Mouse (Mus musculus): Measurements from ENCODE around the gene Olfr986. TPM values are rescaled to one million over a fixed set of nuclear protein-coding genes. Genes with fewer than 3 reads are reported as not detected.
"Not testable (repeated sequence)": the region's sequence is repeated elsewhere in the genome, so short reads cannot be mapped to it uniquely, and the experiment has no call there.

The Olfr986 gene
- total and polyA plus RNA-seq, 3 experiments: 0.27 TPM; not detected in 2

DNA sequence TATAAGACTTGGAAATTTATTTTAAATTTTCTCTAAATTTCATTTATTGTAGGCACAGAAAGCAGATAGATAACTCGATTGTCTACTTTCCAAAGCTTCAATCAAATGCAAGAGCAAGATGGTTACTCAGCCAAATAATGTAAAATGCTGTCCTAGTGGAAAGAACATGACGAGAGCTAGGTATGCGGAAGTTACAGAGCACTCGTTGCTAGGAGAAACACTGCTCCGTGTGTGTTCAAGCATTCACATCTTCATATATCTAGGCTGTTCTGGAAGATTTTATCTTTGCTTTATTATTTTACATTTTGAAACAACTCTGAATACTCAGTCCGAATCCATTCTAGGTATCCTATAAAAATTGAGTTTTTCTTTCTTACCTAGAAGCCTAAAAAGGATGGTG lies 3.7 kb upstream of the Olfr986 start:
- ATAC-seq (ENCODE audit: extremely low read depth, insufficient number of reproducible peaks, low FRiP score, poor library complexity, severe bottlenecking) (no peak), DNase-seq (ENCODE audit: low spot score) (no peak)
- no peaks in the 10 kb centered on the region for H3K4me1 ChIP-seq (ENCODE audit: insufficient read depth, low read depth, low read length)
- TF ChIP-seq GATA1 (IDR thresholded peaks at IDR 0.05; ENCODE audit: borderline replicate concordance, low read length) (no peak), TAL1 (conservative IDR thresholded peaks at IDR 0.05; ENCODE audit: low read depth, low read length) (no peak), CTCF (IDR thresholded peaks at IDR 0.05; ENCODE audit: low read depth, low read length) (no peak), POLR2AphosphoS5 (IDR thresholded peaks at IDR 0.05; ENCODE audit: insufficient replicate concordance, low read depth, low read length) (no peak)
- no peaks in the 10 kb centered on the region for H3K36me3 ChIP-seq (replicated peaks)
- no peak overlapping the region for H3K4me3 ChIP-seq (ENCODE audit: low read depth, low read length)
- H3K9me3 ChIP-seq (replicated peaks): no peaks in the 10 kb centered on the region
- H3K27me3 ChIP-seq (ENCODE audit: insufficient read depth, low read length): no peaks in the 10 kb centered on the region

DNA sequence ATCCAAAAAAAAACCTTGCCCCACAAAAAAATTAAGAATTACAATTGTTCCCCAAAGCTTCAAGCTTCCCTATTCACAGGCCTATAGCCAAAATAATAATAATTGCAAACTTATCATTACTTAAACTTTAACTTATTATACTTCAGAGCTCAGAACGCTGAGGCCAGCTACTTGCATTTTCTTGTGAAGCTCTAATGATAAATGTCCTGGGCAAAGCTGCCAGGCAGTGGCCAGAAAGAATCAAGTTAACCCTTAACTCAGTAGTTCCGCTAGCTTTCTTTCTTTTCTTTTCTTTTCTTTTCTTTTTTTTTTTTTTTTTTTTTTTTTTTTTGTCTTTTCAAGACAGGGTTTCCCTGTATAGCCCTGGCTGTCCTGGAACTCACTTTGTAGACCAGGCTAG lies 4.4 kb downstream of the Olfr986 start:
- not testable (repeated sequence) for H3K9me3 ChIP-seq (replicated peaks); DNase-seq (ENCODE audit: low spot score); H3K4me1 ChIP-seq (ENCODE audit: insufficient read depth, low read depth, low read length); H3K27me3 ChIP-seq (ENCODE audit: insufficient read depth, low read length); H3K4me3 ChIP-seq (ENCODE audit: low read depth, low read length); H3K36me3 ChIP-seq (replicated peaks); ATAC-seq (ENCODE audit: extremely low read depth, insufficient number of reproducible peaks, low FRiP score, poor library complexity, severe bottlenecking)

DNA sequence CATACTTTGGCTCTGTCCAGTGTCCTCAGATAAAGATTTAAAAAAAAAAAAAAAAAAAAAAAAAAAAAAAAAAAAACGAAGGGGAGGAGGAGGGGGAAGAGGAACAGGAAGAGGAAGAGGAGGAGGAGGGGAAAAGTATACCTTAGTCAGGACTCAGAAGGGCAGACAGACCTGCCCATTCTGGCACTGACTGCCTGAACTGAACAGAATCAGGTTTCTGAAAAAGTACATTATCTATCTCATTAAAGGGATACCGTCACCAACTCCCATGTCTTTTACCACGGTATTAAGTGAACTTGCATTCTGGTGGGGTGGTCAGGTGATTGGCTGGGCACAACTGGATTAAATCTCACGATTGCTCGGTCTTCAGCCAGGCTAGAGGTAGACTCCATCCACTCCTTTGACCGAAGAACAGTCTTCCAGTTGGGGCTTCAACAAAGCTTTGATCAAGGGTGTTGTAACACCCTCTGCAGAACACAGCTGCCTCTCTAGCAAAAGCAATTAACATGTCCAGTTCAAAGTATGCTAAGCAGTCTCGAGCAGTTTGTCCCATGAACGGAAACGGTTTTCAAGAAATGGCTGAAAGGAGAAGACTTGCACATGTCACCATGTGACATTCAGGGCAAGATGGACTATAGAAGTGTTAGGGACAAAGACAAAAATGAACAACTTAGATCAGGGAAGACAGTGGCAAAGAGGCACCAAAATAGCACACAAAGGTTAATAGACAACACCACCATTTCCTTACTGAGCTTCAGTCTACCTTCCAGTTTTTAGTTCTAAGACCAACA lies 10.6 kb downstream of the Olfr986 start:
- no peak for DNase-seq (ENCODE audit: low spot score)

DNA sequence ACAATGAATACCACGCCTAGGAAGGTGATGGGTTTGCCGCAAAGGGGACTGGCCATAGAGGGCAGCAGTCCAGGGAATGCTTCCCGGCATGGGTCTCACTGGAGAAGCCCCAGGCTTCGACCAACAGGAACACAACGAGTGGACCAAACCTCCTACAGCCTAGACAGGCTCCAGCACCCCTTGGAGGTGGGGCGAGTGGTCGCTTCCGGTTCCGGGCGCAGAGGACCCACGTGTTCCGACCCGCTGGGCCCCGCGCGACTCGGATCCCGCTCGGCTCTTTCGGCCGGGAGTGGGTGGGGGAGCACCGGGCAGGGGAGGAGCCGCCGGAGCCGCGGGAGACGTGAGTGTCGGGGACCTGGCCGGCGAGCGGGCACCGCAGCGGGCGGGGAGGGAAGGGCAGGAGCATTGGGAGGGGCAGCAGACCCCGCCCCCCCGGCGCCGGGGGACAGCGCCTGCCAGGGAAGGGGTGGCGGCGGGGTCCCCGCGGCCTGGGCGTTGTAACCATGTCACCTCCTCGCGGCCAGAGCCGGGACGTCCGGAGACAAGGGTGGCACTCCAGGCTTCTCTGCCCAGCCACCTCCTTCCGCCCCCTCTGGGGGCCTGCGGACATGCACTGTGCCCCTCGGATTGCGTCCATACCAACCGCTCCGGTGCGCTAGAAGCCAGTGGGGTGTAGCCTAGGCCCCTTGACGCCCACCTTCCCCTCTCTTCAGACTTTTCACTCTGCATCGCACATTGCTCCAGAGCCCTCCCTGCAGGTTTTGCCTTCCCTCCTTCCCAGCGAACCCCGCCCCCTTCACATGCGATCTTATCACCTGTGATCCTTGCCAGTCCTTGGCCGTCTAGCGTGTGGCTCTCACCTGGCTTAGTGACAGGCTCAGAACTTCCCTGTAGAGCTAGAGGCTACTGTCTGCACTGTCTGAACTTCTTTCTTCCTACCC lies 11.6 kb downstream of the Olfr986 start, which contains the start of gene Zfp202:
TSS of gene Zfp202 (plus strand) at position 219 of the 941 bp plus-strand sequence.
- ATAC-seq (ENCODE audit: extremely low read depth, insufficient number of reproducible peaks, low FRiP score, poor library complexity, severe bottlenecking): peak; percentile 82
- Histone ChIP-seq H3K4me1 (ENCODE audit: insufficient read depth, low read depth, low read length) (peaks cover 14% of the 10 kb centered on the region), H3K36me3 (replicated peaks) (no peaks in the 10 kb centered on the region), H3K9me3 (replicated peaks) (peaks cover 10% of the 10 kb centered on the region), H3K4me3 (ENCODE audit: low read depth, low read length) (peak within 1 kb of the TSS; percentile 74), H3K27me3 (ENCODE audit: insufficient read depth, low read length) (no peaks in the 10 kb centered on the region)
- TF ChIP-seq CTCF (IDR thresholded peaks at IDR 0.05; ENCODE audit: low read depth, low read length) (no peak), POLR2AphosphoS5 (IDR thresholded peaks at IDR 0.05; ENCODE audit: insufficient replicate concordance, low read depth, low read length) (no peak), TAL1 (conservative IDR thresholded peaks at IDR 0.05; ENCODE audit: low read depth, low read length) (no peak), GATA1 (IDR thresholded peaks at IDR 0.05; ENCODE audit: borderline replicate concordance, low read length) (no peak), GATA2 (IDR thresholded peaks at IDR 0.05; ENCODE audit: borderline replicate concordance, low read depth, low read length) (no peak)
- peak; percentile 62 for DNase-seq (ENCODE audit: low spot score)

More for the DNA sequence above, 10.6 kb downstream of the Olfr986 start:
- TF ChIP-seq GATA2 (IDR thresholded peaks at IDR 0.05; ENCODE audit: borderline replicate concordance, low read depth, low read length) (no peak), CTCF (IDR thresholded peaks at IDR 0.05; ENCODE audit: low read depth, low read length) (no peak), TAL1 (conservative IDR thresholded peaks at IDR 0.05; ENCODE audit: low read depth, low read length) (no peak), GATA1 (IDR thresholded peaks at IDR 0.05; ENCODE audit: borderline replicate concordance, low read length) (no peak), POLR2AphosphoS5 (IDR thresholded peaks at IDR 0.05; ENCODE audit: insufficient replicate concordance, low read depth, low read length) (no peak)
- ATAC-seq (ENCODE audit: extremely low read depth, insufficient number of reproducible peaks, low FRiP score, poor library complexity, severe bottlenecking): no peak
- Histone ChIP-seq H3K4me1 (ENCODE audit: insufficient read depth, low read depth, low read length) (peaks cover 14% of the 10 kb centered on the region), H3K4me3 (ENCODE audit: low read depth, low read length) (peak overlapping the region; percentile 74; the same call in 1 of the 2 replicates), H3K9me3 (replicated peaks) (peaks cover 12% of the 10 kb centered on the region), H3K36me3 (replicated peaks) (no peaks in the 10 kb centered on the region), H3K27me3 (ENCODE audit: insufficient read depth, low read length) (no peaks in the 10 kb centered on the region)

DNA sequence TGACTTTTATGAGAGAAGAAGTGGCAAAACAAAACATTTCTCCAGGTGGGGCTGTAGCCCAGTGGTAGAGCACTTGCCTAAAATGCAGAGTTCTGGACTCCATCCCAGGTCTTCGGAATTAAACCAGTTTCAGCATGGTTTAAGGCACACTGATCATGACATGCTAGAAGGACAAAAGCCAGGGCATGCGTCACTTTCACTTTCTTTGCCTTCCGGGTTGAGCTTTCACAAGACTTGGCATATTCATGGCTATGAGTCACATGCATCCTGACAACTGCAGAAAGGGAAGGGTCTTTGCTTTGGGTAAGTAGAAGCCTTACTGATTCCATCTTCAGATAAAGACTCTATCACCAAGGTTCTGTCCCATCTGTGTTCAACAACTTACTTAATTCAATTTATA lies 15.3 kb downstream of the Olfr986 start:
- H3K36me3 ChIP-seq (replicated peaks): peaks cover 2% of the 10 kb centered on the region
- peaks cover 12% of the 10 kb centered on the region for H3K9me3 ChIP-seq (replicated peaks)
- H3K27me3 ChIP-seq (ENCODE audit: insufficient read depth, low read length): no peaks in the 10 kb centered on the region
- peaks cover 14% of the 10 kb centered on the region for H3K4me1 ChIP-seq (ENCODE audit: insufficient read depth, low read depth, low read length)
- DNase-seq (ENCODE audit: low spot score) (no peak), ATAC-seq (ENCODE audit: extremely low read depth, insufficient number of reproducible peaks, low FRiP score, poor library complexity, severe bottlenecking) (no peak)
- no peak overlapping the region for H3K4me3 ChIP-seq (ENCODE audit: low read depth, low read length)
- TF ChIP-seq CTCF (IDR thresholded peaks at IDR 0.05; ENCODE audit: low read depth, low read length): no peak
- TF ChIP-seq POLR2AphosphoS5 (IDR thresholded peaks at IDR 0.05; ENCODE audit: insufficient replicate concordance, low read depth, low read length): no peak
- TF ChIP-seq TAL1 (conservative IDR thresholded peaks at IDR 0.05; ENCODE audit: low read depth, low read length): no peak
- TF ChIP-seq GATA2 (IDR thresholded peaks at IDR 0.05; ENCODE audit: borderline replicate concordance, low read depth, low read length): no peak
- TF ChIP-seq GATA1 (IDR thresholded peaks at IDR 0.05; ENCODE audit: borderline replicate concordance, low read length): no peak

DNA sequence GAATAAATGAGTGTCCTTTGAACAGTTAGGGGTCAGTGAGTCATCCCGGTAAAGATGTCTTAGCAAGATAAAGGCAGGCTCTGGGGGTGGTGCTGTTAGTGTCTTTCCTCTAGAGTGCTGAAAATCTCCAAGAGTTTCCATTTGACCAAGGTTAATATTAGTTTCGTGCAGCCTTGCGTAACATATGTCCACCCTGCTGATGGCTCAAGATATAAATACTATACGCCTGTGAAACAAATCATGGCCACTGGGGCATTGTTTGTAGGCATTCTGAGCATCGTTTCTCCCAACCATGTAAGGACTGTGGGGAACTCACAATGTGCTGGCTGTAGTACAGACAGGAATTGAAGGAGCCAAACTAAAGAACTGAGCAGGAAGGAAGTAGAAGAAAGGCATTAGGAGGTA lies 25.8 kb downstream of the Olfr986 start:
- Histone ChIP-seq H3K36me3 (replicated peaks) (peaks cover 28% of the 10 kb centered on the region), H3K27me3 (ENCODE audit: insufficient read depth, low read length) (no peaks in the 10 kb centered on the region), H3K4me1 (ENCODE audit: insufficient read depth, low read depth, low read length) (no peaks in the 10 kb centered on the region), H3K4me3 (ENCODE audit: low read depth, low read length) (no peak overlapping the region), H3K9me3 (replicated peaks) (peaks cover 7% of the 10 kb centered on the region; the same call in 1 of the 2 replicates)
- no peak for TF ChIP-seq GATA2 (IDR thresholded peaks at IDR 0.05; ENCODE audit: borderline replicate concordance, low read depth, low read length)
- no peak for TF ChIP-seq CTCF (IDR thresholded peaks at IDR 0.05; ENCODE audit: low read depth, low read length)
- TF ChIP-seq GATA1 (IDR thresholded peaks at IDR 0.05; ENCODE audit: borderline replicate concordance, low read length): no peak
- no peak for TF ChIP-seq TAL1 (conservative IDR thresholded peaks at IDR 0.05; ENCODE audit: low read depth, low read length)
- TF ChIP-seq POLR2AphosphoS5 (IDR thresholded peaks at IDR 0.05; ENCODE audit: insufficient replicate concordance, low read depth, low read length): no peak
- DNase-seq (ENCODE audit: low spot score) (no peak), ATAC-seq (ENCODE audit: extremely low read depth, insufficient number of reproducible peaks, low FRiP score, poor library complexity, severe bottlenecking) (no peak; the same call in 1 of the 2 replicates)
